Mouse (Mus musculus) embryo, embryonic 11.5 days (tissue): ENCODE measurements around the gene Oas3.
"Not testable (repeated sequence)": the region's sequence is repeated elsewhere in the genome, so short reads cannot be mapped to it uniquely, and the experiment has no call there.

ENCODE experiments used
- DNase-seq: peaks from one replicate; pipeline ENCODE4 v3.0.0-alpha.2; 2012; ENCODE audit warnings: low read depth, low spot score

The Oas3 gene

GRCm38 (mm10) chr5:120777478-120777877, at the start of gene Oas3:
TSS of gene Oas3 (minus strand) at chr5:120777661.
- DNase-seq, result no peak

GRCm38 (mm10) chr5:120818999-120819398, 41.5 kb upstream of the Oas3 start:
- DNase-seq, result no peak

GRCm38 (mm10) chr5:120815949-120816348, 38.5 kb upstream of the Oas3 start:
- no peak for DNase-seq

- DNase-seq, result no peak
Observed at GRCm38 (mm10) chr5:120813023-120813422, 35.6 kb upstream of the Oas3 start.

- peak; percentile 67 for DNase-seq
Observed at GRCm38 (mm10) chr5:120811951-120812819, 34.7 kb upstream of the Oas3 start, which contains the start of gene Oas1c. TSS of gene Oas1c (minus strand) at chr5:120812514.

- no peak for DNase-seq
Observed at GRCm38 (mm10) chr5:120809171-120809570, 31.7 kb upstream of the Oas3 start.

GRCm38 (mm10) chr5:120806458-120806857, 29.0 kb upstream of the Oas3 start:
- DNase-seq, result peak; percentile 40

- no peak for DNase-seq
Observed at GRCm38 (mm10) chr5:120803596-120803995, 26.1 kb upstream of the Oas3 start.

- not testable (repeated sequence) for DNase-seq
Observed at GRCm38 (mm10) chr5:120798943-120799342, 21.5 kb upstream of the Oas3 start.

GRCm38 (mm10) chr5:120798147-120798546, 20.7 kb upstream of the Oas3 start:
- DNase-seq, result not testable (repeated sequence)

GRCm38 (mm10) chr5:120795480-120796034, 18.1 kb upstream of the Oas3 start, which contains the start of gene Oas1e:
TSS of gene Oas1e (minus strand) at chr5:120795530.
- not testable (repeated sequence) for DNase-seq

GRCm38 (mm10) chr5:120793043-120793442, 15.6 kb upstream of the Oas3 start:
- DNase-seq, result peak; percentile 16

GRCm38 (mm10) chr5:120787042-120787441, 9.6 kb upstream of the Oas3 start:
- no peak for DNase-seq

- no peak for DNase-seq
Observed at GRCm38 (mm10) chr5:120782446-120782845, 5.0 kb upstream of the Oas3 start.

- no peak for DNase-seq
Observed at GRCm38 (mm10) chr5:120781646-120782045, 4.2 kb upstream of the Oas3 start.

- no peak for DNase-seq
Observed at GRCm38 (mm10) chr5:120779922-120780321, 2.5 kb upstream of the Oas3 start.

GRCm38 (mm10) chr5:120778941-120779340, 1.5 kb upstream of the Oas3 start:
- no peak for DNase-seq

- no peak for DNase-seq
Observed at GRCm38 (mm10) chr5:120776801-120777200, 660 bp downstream of the Oas3 start.

GRCm38 (mm10) chr5:120775287-120775985, 2.0 kb downstream of the Oas3 start:
- no peak for DNase-seq

GRCm38 (mm10) chr5:120769396-120769795, 8.1 kb downstream of the Oas3 start:
- DNase-seq, result no peak

- no peak for DNase-seq
Observed at GRCm38 (mm10) chr5:120765010-120765409, 12.5 kb downstream of the Oas3 start.

- peak; percentile 7 for DNase-seq
Observed at GRCm38 (mm10) chr5:120761901-120762300, 15.6 kb downstream of the Oas3 start.
